Mouse (Mus musculus) urinary bladder, adult 18-20 months (tissue): ENCODE results near the gene Map3k3.
"Not testable (repeated sequence)": the region's sequence is repeated elsewhere in the genome, so short reads cannot be mapped to it uniquely, and the experiment has no call there.

ENCODE experiments used
- DNase-seq, 2 experiments: peaks; one replicate each; pipeline ENCODE4 v3.0.0; 2022; ENCODE audit warnings: low spot score in 2 of 2, mixed read lengths in 2 of 2

Map3k3 gene

DNA sequence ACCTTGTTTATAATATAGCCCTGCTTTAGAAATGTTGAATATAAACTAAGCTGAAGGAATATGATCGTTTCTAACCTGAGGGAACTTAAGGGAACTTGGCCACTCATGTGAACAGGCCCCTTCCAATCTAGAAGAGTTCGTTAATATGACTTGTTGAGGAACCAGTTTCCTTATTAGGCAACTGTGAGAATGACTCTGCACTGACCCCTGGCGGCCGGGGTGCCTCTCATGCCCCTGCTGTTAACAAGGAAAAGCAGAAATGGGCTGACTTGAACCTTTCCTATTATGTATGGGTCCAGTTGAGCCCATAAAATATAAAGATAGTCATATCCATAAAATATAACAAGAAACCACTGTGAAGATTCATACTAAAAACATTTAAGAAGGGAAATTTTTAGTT is 8.1 kb upstream of the Map3k3 start:
- DNase-seq: peak; percentile 35 to 61

GRCm38 (mm10) chr11:106084911-106085561 is 623 bp downstream of the Map3k3 start:
- peak; percentile 61 to 76 for DNase-seq

DNA sequence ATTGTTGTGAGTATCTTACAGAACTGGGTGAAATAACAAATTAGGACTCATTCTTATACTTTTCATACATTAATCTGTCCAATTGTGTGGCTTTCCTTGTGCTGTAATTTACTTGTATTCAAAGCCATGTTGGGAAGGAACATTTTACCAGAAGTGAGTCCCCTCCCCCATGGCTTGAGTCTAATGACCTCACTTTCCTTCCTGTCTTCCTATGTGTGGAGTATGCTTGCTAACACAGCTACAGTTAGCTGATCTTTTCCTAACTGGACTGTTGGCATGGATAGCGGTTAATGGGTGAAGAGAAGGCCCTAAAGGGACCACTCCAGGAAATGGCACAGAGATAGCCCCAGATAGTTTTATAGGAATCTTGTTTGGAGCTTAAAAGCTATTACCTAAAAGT is 13.8 kb downstream of the Map3k3 start:
- no peak for DNase-seq

DNA sequence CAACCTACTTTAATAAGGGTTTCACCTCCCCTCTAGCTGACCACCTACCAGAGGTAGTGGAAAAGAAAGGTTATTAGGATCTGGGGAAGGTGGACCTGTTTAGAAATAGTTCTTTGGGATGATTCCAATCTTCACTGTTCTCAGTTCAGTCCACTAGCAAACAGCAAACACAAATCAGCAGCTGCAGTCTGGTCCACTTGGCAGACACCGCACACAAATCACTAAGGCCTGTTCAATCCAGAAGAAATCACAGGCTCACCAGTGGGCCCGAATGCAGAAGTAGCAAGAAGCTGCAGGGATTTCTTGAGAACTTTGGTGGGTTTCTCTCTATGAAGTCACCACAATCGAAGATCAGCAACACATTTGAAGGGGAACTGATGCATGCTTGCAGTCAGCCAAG is 18.5 kb downstream of the Map3k3 start:
- DNase-seq: no peak

GRCm38 (mm10) chr11:106106047-106106587 is 21.7 kb downstream of the Map3k3 start:
- DNase-seq: no peak

DNA sequence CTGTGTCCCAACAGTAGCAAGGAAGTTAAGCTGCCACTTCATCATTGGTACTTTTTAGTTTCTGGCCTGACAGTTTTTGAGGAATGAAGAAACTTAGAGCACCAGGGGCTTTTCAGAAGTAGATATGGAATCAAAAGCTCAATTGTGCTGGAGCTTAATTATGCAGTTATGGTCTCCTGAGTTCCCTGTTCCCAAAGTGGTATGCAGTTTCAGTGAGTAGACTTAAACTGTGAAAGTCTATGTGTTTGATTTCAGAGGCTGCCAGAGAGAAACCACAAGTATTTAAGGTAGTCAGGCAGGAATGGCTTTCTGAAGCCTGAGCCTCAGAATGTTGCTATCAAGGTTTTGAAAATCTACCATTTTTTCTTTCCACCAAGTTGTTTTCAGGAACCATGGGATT is 27.3 kb downstream of the Map3k3 start:
- no peak for DNase-seq

- DNase-seq: no peak
Observed at GRCm38 (mm10) chr11:106122221-106122620, 37.8 kb downstream of the Map3k3 start.

DNA sequence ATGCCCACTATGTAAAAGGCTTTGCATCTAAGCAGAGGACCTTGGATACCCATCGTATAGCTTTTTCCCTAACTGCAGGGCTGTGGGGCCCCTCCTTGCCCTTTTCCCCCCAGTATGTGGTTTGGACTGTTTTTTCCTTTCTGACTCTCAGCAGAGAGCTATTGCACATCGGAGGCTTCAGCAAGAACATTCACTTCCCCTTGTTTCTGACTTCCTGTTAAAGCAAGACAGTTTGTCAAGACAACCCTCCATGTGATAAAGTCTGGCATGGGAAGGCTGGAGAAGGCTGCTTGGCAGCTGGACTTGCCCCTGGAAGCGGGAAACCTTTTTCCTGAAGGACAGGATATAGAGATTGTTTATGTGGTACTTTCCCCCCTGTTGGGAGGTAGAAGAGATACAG is 38.3 kb downstream of the Map3k3 start:
- DNase-seq: no peak

GRCm38 (mm10) chr11:106124784-106125183 is 40.4 kb downstream of the Map3k3 start:
- no peak for DNase-seq

DNA sequence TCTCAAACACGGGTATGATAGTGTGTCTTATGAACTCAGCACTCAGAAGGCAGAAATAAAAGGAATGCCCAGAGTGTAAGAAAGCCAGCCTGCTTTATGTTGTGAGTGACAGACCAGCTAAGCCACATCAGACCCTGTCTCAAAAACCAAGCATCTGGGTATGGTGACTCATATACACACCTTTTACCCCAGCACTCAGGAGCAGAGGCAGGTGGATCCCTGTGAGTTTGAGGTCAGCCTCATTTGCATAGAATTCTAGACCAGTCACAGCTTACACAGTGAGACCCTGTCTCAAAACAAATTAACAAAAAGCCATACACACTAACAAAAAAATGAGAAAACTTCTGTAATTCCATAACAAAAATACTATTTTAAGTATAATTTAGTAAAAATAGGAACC is 41.4 kb downstream of the Map3k3 start:
- DNase-seq: no peak

- not testable (repeated sequence) for DNase-seq
Observed at GRCm38 (mm10) chr11:106126727-106127373, 42.4 kb downstream of the Map3k3 start.

GRCm38 (mm10) chr11:106129477-106129876 is 45.1 kb downstream of the Map3k3 start:
- no peak for DNase-seq

- no peak for DNase-seq
Observed at GRCm38 (mm10) chr11:106132516-106132915, 48.1 kb downstream of the Map3k3 start.

DNA sequence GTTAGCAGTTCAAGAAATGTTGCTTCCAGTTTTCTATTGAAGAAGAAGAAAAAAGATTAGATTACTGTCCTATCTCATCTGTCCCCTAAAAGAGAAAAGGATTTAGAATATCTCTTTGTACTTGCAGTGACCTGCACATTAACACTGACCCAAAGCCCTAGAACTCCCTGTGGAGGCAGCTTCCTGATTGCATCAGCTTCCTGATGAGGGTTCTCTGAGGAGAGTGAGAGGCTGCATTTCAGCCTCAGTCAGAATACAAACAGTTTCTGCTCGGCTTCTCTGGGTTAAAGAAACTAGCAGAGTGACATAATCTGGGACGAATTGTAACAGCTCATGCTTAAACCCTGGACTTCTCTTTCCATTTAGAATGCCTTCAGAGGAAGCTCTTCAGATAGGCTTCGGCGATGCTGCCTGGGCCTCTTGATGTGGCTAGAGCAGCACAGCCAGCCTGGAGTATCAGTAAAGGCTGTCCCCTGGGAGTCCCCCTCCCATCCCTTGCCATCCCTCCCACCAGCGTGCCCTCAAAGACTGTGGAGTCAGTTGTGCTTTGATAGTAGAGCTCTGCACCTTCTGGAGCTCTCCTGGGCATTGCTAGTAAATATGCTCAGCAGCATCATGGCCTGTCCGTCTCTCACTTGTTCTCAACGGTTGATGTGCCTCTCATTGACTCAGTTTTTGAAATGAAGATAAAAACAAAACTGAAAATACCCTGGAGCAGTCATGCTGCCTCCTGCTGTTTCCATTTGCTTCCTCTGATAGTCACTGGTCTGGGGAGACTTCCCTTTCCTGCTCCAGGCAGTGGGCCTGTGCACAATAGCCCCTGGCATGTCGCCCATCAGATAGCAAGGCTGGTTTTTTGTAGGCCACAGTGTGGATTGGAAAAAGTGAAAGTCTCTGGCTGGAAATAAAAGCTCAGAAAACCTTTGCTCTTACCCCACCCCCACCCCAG is 50.4 kb downstream of the Map3k3 start:
- DNase-seq: peak; percentile 43 to 63

- DNase-seq: no peak
Observed at GRCm38 (mm10) chr11:106151219-106151618, 66.8 kb downstream of the Map3k3 start.

DNA sequence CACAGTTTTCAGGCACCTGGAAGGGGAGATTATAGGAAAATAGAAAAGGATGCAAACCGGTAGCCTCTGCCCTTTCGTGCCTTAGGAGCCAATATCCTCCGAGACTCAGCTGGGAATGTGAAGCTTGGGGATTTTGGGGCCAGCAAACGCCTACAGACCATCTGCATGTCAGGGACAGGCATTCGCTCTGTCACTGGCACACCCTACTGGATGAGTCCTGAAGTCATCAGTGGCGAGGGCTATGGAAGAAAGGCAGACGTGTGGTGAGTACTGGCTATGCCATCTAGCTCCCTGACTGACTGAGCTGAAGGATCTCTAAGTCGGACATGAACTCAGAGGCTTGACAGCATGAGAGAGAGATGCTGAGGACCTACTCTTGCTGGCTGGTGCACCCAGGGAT is 67.7 kb downstream of the Map3k3 start:
- DNase-seq: no peak

GRCm38 (mm10) chr11:106154091-106154490 is 69.7 kb downstream of the Map3k3 start:
- DNase-seq: no peak

GRCm38 (mm10) chr11:106154770-106155169 is 70.4 kb downstream of the Map3k3 start:
- DNase-seq: no peak

- no peak for DNase-seq
Observed at GRCm38 (mm10) chr11:106155761-106156160, 71.3 kb downstream of the Map3k3 start.

- DNase-seq: no peak
Observed at GRCm38 (mm10) chr11:106156257-106156656, 71.8 kb downstream of the Map3k3 start.

GRCm38 (mm10) chr11:106157154-106157553 is 72.7 kb downstream of the Map3k3 start:
- no peak for DNase-seq
